Mouse (Mus musculus) midbrain, embryonic 13.5 days (tissue): ENCODE measurements at regions not wholly inside any gene's neighbourhood (a gene's known extent, or its start where the extent isn't known, plus 50 kb on each side); places are given as distances from the start of the nearest gene placed in this dataset.

Source experiments
- ATAC-seq: fragments of 200-750 bp; cut with Nextera tagmentation; 2 replicates; pipeline ENCODE4 v1.8.0; 2017; ENCODE audit warnings: mild to moderate bottlenecking, moderate TSS enrichment, moderate library complexity
- H3K27ac ChIP-seq: fragments of 300-500 bp; sonication (generic); 2 replicates; pipeline ENCODE4 v1.5.1; 2015; ENCODE audit warnings: inconsistent platforms, mild to moderate bottlenecking, moderate library complexity
- H3K27me3 ChIP-seq: fragments of 300-500 bp; sonication (generic); 2 replicates; pipeline ENCODE4 v1.6.1; 2015; ENCODE audit warnings: mild to moderate bottlenecking, inconsistent platforms
- H3K36me3 ChIP-seq: fragments of 300-500 bp; sonication (generic); 2 replicates; pipeline ENCODE4 v1.6.1; 2015; ENCODE audit warnings: mild to moderate bottlenecking, inconsistent platforms
- H3K4me1 ChIP-seq: fragments of 300-500 bp; sonication (generic); replicated peaks from 2 replicates; pipeline ENCODE4 v1.6.1; 2015; ENCODE audit warnings: inconsistent platforms
- H3K4me2 ChIP-seq: fragments of 300-500 bp; sonication (generic); replicated peaks from 2 replicates; pipeline ENCODE4 v1.6.1; 2015; ENCODE audit warnings: moderate library complexity, mild to moderate bottlenecking, inconsistent platforms
- H3K4me3 ChIP-seq: fragments of 300-500 bp; sonication (generic); replicated peaks from 2 replicates; pipeline ENCODE4 v1.5.1; 2015; ENCODE audit warnings: mild to moderate bottlenecking, inconsistent platforms
- H3K9ac ChIP-seq: fragments of 300-500 bp; sonication (generic); replicated peaks from 2 replicates; pipeline ENCODE4 v1.6.1; 2015; ENCODE audit warnings: mild to moderate bottlenecking, inconsistent platforms
- H3K9me3 ChIP-seq: fragments of 300-500 bp; sonication (generic); 2 replicates; pipeline ENCODE4 v1.6.1; 2016; ENCODE audit warnings: mild to moderate bottlenecking, inconsistent platforms
- WGBS: fragments of 180-500 bp; shearing (Covaris S2); methylation state at CpG from one replicate; pipeline ENCODE4 v1.1.7; 2015; 5-methylcytosine and 5-hydroxymethylcytosine counted together

GRCm38 (mm10) chr10:111579481-111579880, 73.4 kb downstream of the Phlda1 start:
- Histone ChIP-seq H3K27me3 (no peaks in the 10 kb centered on the region), H3K36me3 (no peaks in the 10 kb centered on the region), H3K27ac (no peak overlapping the region), H3K4me1 (no peaks in the 10 kb centered on the region), H3K9ac (no peak overlapping the region), H3K9me3 (no peaks in the 10 kb centered on the region), H3K4me3 (no peak overlapping the region), H3K4me2 (no peak overlapping the region)
- 66% methylated on average over 2 of the region's 2 CpGs for WGBS
- ATAC-seq: no peak

DNA sequence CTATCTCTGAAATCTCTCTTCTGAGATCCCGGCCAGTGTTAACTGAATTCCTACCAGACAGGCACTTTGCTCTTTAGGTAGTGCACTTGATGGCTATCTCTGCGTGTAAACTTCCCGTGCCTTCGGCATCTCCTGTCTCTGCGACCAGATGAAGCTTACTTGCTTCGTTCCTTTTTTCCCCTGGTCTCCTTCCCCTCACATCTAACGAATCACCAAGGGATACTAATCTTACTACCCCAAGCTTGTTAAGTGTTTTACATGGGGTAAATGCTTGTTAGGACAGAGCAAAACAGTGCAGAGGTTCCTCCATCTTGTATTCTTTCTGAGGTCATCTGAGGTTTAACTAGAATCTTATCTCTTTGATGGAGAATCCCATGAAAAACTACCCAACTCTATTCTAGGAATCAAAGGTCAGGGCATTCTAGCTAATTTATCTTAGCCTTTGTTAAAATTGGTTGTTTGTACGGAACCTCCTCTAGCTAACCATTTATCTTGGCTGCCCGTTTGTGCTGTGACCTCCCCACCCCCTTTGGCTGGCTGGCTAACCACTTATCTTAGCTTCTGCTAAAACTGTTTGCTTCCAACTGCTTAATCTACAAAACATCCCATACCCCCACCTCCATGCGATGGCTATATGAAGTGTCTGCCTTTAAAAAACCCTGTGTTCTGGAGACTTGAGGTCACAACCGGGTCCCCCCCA, 74.5 kb downstream of the Phlda1 start:
- no peak overlapping the region for H3K4me2 ChIP-seq
- no peaks in the 10 kb centered on the region for H3K9me3 ChIP-seq
- H3K9ac ChIP-seq: no peak overlapping the region
- no peak overlapping the region for H3K27ac ChIP-seq
- H3K36me3 ChIP-seq: no peaks in the 10 kb centered on the region
- no peaks in the 10 kb centered on the region for H3K27me3 ChIP-seq
- no peak for ATAC-seq
- H3K4me3 ChIP-seq: no peak overlapping the region
- 84% methylated on average over 11 of the region's 11 CpGs for WGBS
- no peaks in the 10 kb centered on the region for H3K4me1 ChIP-seq

GRCm38 (mm10) chr10:111581847-111582246, 75.8 kb downstream of the Phlda1 start:
- ATAC-seq: no peak
- H3K4me3 ChIP-seq: no peak overlapping the region
- 82% methylated on average over 3 of the region's 3 CpGs for WGBS

GRCm38 (mm10) chr10:111582321-111583123, 76.4 kb downstream of the Phlda1 start:
- no peak overlapping the region for H3K4me3 ChIP-seq
- no peaks in the 10 kb centered on the region for H3K4me1 ChIP-seq
- no peak overlapping the region for H3K4me2 ChIP-seq
- ATAC-seq: no peak
- H3K27ac ChIP-seq: no peak overlapping the region
- no peaks in the 10 kb centered on the region for H3K36me3 ChIP-seq
- no peak overlapping the region for H3K9ac ChIP-seq
- no peaks in the 10 kb centered on the region for H3K27me3 ChIP-seq
- WGBS: 69% methylated on average over 14 of the region's 14 CpGs
- H3K9me3 ChIP-seq: no peaks in the 10 kb centered on the region

More at GRCm38 (mm10) chr10:111581847-111582246, 75.8 kb downstream of the Phlda1 start:
- Histone ChIP-seq H3K9ac (no peak overlapping the region), H3K27me3 (no peaks in the 10 kb centered on the region), H3K4me1 (no peaks in the 10 kb centered on the region), H3K4me2 (no peak overlapping the region), H3K9me3 (no peaks in the 10 kb centered on the region), H3K36me3 (no peaks in the 10 kb centered on the region), H3K27ac (no peak overlapping the region)

GRCm38 (mm10) chr10:111583124-111583743, 77.1 kb downstream of the Phlda1 start:
- Histone ChIP-seq H3K9me3 (no peaks in the 10 kb centered on the region), H3K4me1 (no peaks in the 10 kb centered on the region), H3K9ac (no peak overlapping the region), H3K4me3 (no peak overlapping the region), H3K36me3 (no peaks in the 10 kb centered on the region), H3K27ac (no peak overlapping the region), H3K27me3 (no peaks in the 10 kb centered on the region), H3K4me2 (no peak overlapping the region)
- no peak for ATAC-seq
- 96% methylated on average over 20 of the region's 20 CpGs for WGBS

GRCm38 (mm10) chr10:111583744-111584152, 77.7 kb downstream of the Phlda1 start:
- no peak overlapping the region for H3K4me3 ChIP-seq
- WGBS: 89% methylated on average over 5 of the region's 5 CpGs
- no peak for ATAC-seq
- no peak overlapping the region for H3K27ac ChIP-seq
- H3K27me3 ChIP-seq: no peaks in the 10 kb centered on the region
- H3K4me1 ChIP-seq: no peaks in the 10 kb centered on the region
- no peak overlapping the region for H3K9ac ChIP-seq
- no peak overlapping the region for H3K4me2 ChIP-seq
- no peaks in the 10 kb centered on the region for H3K36me3 ChIP-seq
- no peaks in the 10 kb centered on the region for H3K9me3 ChIP-seq

GRCm38 (mm10) chr10:111587891-111588611, 82.0 kb downstream of the Phlda1 start:
- Histone ChIP-seq H3K9ac (no peak overlapping the region), H3K36me3 (no peaks in the 10 kb centered on the region), H3K27me3 (no peaks in the 10 kb centered on the region), H3K9me3 (no peaks in the 10 kb centered on the region), H3K4me1 (no peaks in the 10 kb centered on the region), H3K27ac (no peak overlapping the region), H3K4me3 (no peak overlapping the region), H3K4me2 (no peak overlapping the region)
- no peak for ATAC-seq
- WGBS: 31% methylated on average over 4 of the region's 4 CpGs

GRCm38 (mm10) chr10:111589186-111589585, 83.1 kb downstream of the Phlda1 start:
- no peak overlapping the region for H3K27ac ChIP-seq
- 63% methylated on average over 3 of the region's 3 CpGs for WGBS

GRCm38 (mm10) chr10:111592416-111593149, 86.5 kb downstream of the Phlda1 start:
- Histone ChIP-seq H3K4me1 (peaks cover 9% of the 10 kb centered on the region), H3K9ac (no peak overlapping the region), H3K27ac (no peak overlapping the region), H3K36me3 (no peaks in the 10 kb centered on the region), H3K4me3 (no peak overlapping the region), H3K27me3 (no peaks in the 10 kb centered on the region), H3K9me3 (no peaks in the 10 kb centered on the region), H3K4me2 (no peak overlapping the region)
- WGBS: 58% methylated on average over 2 of the region's 2 CpGs
- no peak for ATAC-seq

More at GRCm38 (mm10) chr10:111589186-111589585, 83.1 kb downstream of the Phlda1 start:
- no peak overlapping the region for H3K4me3 ChIP-seq
- H3K4me2 ChIP-seq: no peak overlapping the region
- H3K36me3 ChIP-seq: no peaks in the 10 kb centered on the region
- no peaks in the 10 kb centered on the region for H3K27me3 ChIP-seq
- no peak for ATAC-seq
- no peaks in the 10 kb centered on the region for H3K4me1 ChIP-seq
- no peak overlapping the region for H3K9ac ChIP-seq
- no peaks in the 10 kb centered on the region for H3K9me3 ChIP-seq

GRCm38 (mm10) chr10:111593280-111593679, 87.2 kb downstream of the Phlda1 start:
- Histone ChIP-seq H3K4me3 (no peak overlapping the region), H3K27me3 (0 out of 2 replicates have a peak, but pooled peaks cover 2% of the 10 kb centered on the region), H3K27ac (no peak overlapping the region), H3K9ac (no peak overlapping the region), H3K4me2 (no peak overlapping the region), H3K9me3 (no peaks in the 10 kb centered on the region), H3K36me3 (no peaks in the 10 kb centered on the region), H3K4me1 (peaks cover 9% of the 10 kb centered on the region)
- ATAC-seq: no peak
- 92% methylated on average over 2 of the region's 2 CpGs for WGBS

DNA sequence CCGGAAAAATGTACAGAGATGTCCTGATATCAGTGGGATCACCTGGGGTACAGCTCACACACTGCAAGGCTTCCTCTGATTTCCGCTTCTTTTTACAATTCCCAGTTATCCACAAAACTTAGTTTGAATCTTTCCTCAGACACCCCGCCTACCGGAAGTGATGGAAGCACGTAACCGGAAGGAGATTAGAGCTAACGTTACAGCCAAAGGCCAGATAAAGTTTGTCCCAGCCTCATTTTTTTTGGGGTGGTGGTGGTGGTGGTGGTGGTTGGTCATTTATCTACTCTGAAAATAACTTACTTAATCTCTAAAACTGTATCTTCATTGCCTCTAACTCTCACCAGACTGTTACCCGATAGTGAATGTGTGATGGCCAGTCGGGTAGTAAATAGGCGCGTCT, 88.1 kb downstream of the Phlda1 start:
- Histone ChIP-seq H3K4me3 (no peak overlapping the region), H3K27ac (no peak overlapping the region), H3K27me3 (0 out of 2 replicates have a peak, but pooled peaks cover 5% of the 10 kb centered on the region), H3K9ac (no peak overlapping the region), H3K4me1 (peaks cover 9% of the 10 kb centered on the region), H3K9me3 (no peaks in the 10 kb centered on the region), H3K4me2 (no peak overlapping the region), H3K36me3 (no peaks in the 10 kb centered on the region)
- no peak for ATAC-seq
- 90% methylated on average over 11 of the region's 11 CpGs for WGBS
